Mouse (Mus musculus) olfactory bulb, adult 2 months (tissue): ENCODE measurements around the gene Clptm1.

ENCODE experiments used
- CTCF ChIP-seq: fragments of 200-500 bp; IDR thresholded peaks from 2 replicates; pipeline ENCODE4 v1.5.1; 2012; ENCODE audit warnings: low read depth, mild to moderate bottlenecking, low read length, moderate library complexity; ENCODE audit not compliant: insufficient read depth
- POLR2A ChIP-seq: fragments of 200-500 bp; IDR thresholded peaks from 2 replicates; pipeline ENCODE4 v1.6.1; 2012; ENCODE audit warnings: mild to moderate bottlenecking, low read depth, low read length, moderate library complexity; ENCODE audit not compliant: insufficient read depth

DNA sequence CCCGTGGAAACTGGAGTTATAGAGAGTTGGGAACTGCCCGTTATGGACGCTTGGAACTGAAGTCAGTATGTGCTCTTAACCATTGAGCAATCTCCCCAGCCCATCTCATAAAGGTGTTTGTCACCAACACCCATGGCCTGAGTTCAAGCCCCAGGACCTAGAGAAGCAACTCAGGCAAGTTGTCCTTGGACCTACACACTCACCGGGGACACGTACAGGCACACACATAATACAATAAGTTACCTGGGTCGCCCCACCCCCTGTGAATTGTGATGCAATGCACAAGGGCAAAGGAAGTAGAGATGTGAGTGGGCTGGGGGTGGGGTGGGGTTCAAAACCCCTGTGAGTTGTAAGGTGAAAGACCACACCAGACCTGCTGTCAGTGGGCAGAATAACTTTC is 21.7 kb upstream of the Clptm1 start:
- no peak for TF ChIP-seq CTCF
- no peak for TF ChIP-seq POLR2A
